Mouse (Mus musculus) ES-E14 (cell line): ENCODE measurements around the gene St6galnac3. TPM values are rescaled to one million over a fixed set of nuclear protein-coding genes. Genes with fewer than 3 reads are reported as not detected.

Experiments used
- DNase-seq: peaks from one replicate; pipeline ENCODE4 v3.0.0-alpha.2; 2013; ENCODE audit warnings: low read depth, low spot score
- H3K27ac ChIP-seq: 2 replicates; pipeline ENCODE4 v1.5.1; 2012; ENCODE audit warnings: low read depth, mild to moderate bottlenecking, low read length, moderate library complexity, mixed read lengths; ENCODE audit not compliant: poor library complexity, insufficient read depth, severe bottlenecking
- H3K36me3 ChIP-seq: 2 replicates; pipeline ENCODE4 v1.6.1; 2012; ENCODE audit warnings: mild to moderate bottlenecking, low read length, moderate library complexity, mixed read lengths; ENCODE audit not compliant: control insufficient read depth, poor library complexity, insufficient read depth, severe bottlenecking
- H3K4me1 ChIP-seq, 2 experiments: fragments of 150-350 bp in 1 of 2; sonication (generic) in 1 of 2; 2 replicates each; pipeline ENCODE4 v1.6.1; 2012; ENCODE audit warnings: low read length in 2 of 2, mild to moderate bottlenecking in 1 of 2, mixed read lengths in 1 of 2; ENCODE audit not compliant: control insufficient read depth in 2 of 2, insufficient read depth in 2 of 2, poor library complexity in 1 of 2
- H3K4me3 ChIP-seq, 2 experiments: fragments of 150-350 bp in 1 of 2; sonication (generic) in 1 of 2; 2 replicates each; pipeline ENCODE4 v1.5.1; 2012; ENCODE audit warnings: low read length in 2 of 2, low read depth in 1 of 2, mild to moderate bottlenecking in 1 of 2, mixed read lengths in 1 of 2; ENCODE audit not compliant: insufficient read depth in 1 of 2, poor library complexity in 1 of 2, severe bottlenecking in 1 of 2
- H3K9ac ChIP-seq: 2 replicates; pipeline ENCODE4 v1.6.1; 2012; ENCODE audit warnings: low read depth, mild to moderate bottlenecking, low read length, mixed read lengths; ENCODE audit not compliant: poor library complexity, insufficient read depth, severe bottlenecking
- H3K9me3 ChIP-seq: fragments of 150-350 bp; sonication (generic); 2 replicates; pipeline ENCODE4 v1.6.1; 2012; ENCODE audit warnings: low read depth, mild to moderate bottlenecking, low read length; ENCODE audit not compliant: control insufficient read depth, insufficient read depth
- CHD2 ChIP-seq: IDR thresholded peaks from 2 replicates; pipeline ENCODE4 v1.6.1; 2014; ENCODE audit warnings: mild to moderate bottlenecking, low read depth, low read length, inconsistent platforms
- HCFC1 ChIP-seq: IDR thresholded peaks from 2 replicates; pipeline ENCODE4 v1.6.1; 2012; ENCODE audit warnings: low read length, inconsistent platforms, borderline replicate concordance; ENCODE audit not compliant: insufficient read depth
- MAFK ChIP-seq: IDR thresholded peaks from 2 replicates; pipeline ENCODE4 v1.6.1; 2014; ENCODE audit warnings: mild to moderate bottlenecking, low read depth, low read length, inconsistent platforms; ENCODE audit not compliant: insufficient read depth
- ZC3H11A ChIP-seq: IDR thresholded peaks from 2 replicates; pipeline ENCODE4 v1.6.1; 2012; ENCODE audit warnings: low read depth, mild to moderate bottlenecking, inconsistent platforms, low read length, borderline replicate concordance
- ZNF384 ChIP-seq: IDR thresholded peaks from 2 replicates; pipeline ENCODE4 v1.6.1; 2012; ENCODE audit warnings: low read depth, low read length, inconsistent platforms
- in situ Hi-C, 2 experiments: fragments of 600-800 bp; cut with MboI; formaldehyde crosslinking; loops; one replicate each; pipeline ENCODE4 v1.15.1; 2025; ENCODE audit warnings: low sequenced_read_pairs in 2 of 2, inconsistent platforms in 1 of 2; ENCODE audit not compliant: unreplicated experiment in 2 of 2
- total RNA-seq: library from RNA; depleted of rRNA; stranded (reverse); fragments of 300-350 nt; gene quantifications from 2 replicates; pipeline ENCODE4 v1.2.3, GENCODE M21; 2012

The St6galnac3 gene
- total RNA-seq, 1 experiment: 3.8 TPM

DNA sequence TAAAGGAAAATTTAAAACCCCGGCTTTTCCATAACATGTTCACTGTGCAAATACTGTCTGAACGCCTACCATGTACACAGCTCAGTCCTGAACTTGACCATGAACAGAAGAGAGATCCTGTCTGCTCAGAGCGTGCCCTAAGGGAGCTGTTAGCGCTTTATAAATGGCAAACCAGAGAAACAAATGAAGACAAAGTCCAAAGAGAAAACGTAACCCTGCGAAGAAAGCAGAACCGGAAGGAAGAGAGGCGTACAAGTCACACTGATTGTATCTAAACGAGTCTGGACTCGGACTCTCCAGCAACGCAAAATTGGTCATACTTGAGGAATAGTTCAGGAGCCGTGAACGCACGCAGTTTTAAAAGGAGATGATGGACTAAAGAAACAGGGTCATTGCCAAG, 82.1 kb downstream of the St6galnac3 start:
- in situ Hi-C loops: no loop called here

DNA sequence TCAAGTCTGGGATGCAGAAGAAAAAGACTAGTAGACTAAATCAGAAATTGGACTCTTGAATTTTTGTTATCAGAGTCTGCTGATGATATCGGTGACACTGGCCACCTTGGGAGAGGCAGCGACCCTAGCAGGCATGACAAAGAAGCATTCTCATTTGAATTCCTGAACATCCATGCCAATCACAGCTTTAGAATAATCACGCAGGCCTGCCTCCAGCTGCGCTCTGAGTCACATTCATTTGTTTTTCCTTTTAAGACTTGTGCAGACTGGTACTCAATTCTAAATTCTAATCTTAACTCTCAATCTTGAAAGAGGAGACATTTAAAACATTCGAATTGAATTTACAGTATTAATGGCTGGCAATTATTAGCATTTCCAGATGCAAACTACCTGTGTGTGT, 83.2 kb downstream of the St6galnac3 start:
- peaks cover 5% of the 10 kb centered on the region in 2 experiments; a peak in 3 of 4 replicates for H3K4me1 ChIP-seq
- H3K9ac ChIP-seq: no peak overlapping the region
- in situ Hi-C loops: no loop called here
- no peak overlapping the region for H3K4me3 ChIP-seq
- H3K27ac ChIP-seq: no peak overlapping the region
- no peaks in the 10 kb centered on the region for H3K9me3 ChIP-seq
- H3K36me3 ChIP-seq: no peaks in the 10 kb centered on the region; the same call in 1 of the 2 replicates
- no peak for TF ChIP-seq HCFC1
- no peak for TF ChIP-seq ZC3H11A
- no peak for TF ChIP-seq MAFK
- no peak for TF ChIP-seq CHD2
- no peak for TF ChIP-seq ZNF384
- DNase-seq: no peak

More for the DNA sequence above, 82.1 kb downstream of the St6galnac3 start:
- H3K4me1 ChIP-seq: peaks cover 3 to 5% of the 10 kb centered on the region in 2 experiments; a peak in 3 of 4 replicates
- H3K36me3 ChIP-seq: no peaks in the 10 kb centered on the region; the same call in 1 of the 2 replicates
- TF ChIP-seq ZNF384 (0 out of 2 replicates have a peak, but pooled peaks have one; percentile 13), CHD2 (no peak)
- no peak for DNase-seq
- peak overlapping the region; percentile 30 to 43 for H3K4me3 ChIP-seq
- peak overlapping the region; percentile 42; the same call in 1 of the 2 replicates for H3K9ac ChIP-seq
- H3K27ac ChIP-seq: no peak overlapping the region
- H3K9me3 ChIP-seq: no peaks in the 10 kb centered on the region

DNA sequence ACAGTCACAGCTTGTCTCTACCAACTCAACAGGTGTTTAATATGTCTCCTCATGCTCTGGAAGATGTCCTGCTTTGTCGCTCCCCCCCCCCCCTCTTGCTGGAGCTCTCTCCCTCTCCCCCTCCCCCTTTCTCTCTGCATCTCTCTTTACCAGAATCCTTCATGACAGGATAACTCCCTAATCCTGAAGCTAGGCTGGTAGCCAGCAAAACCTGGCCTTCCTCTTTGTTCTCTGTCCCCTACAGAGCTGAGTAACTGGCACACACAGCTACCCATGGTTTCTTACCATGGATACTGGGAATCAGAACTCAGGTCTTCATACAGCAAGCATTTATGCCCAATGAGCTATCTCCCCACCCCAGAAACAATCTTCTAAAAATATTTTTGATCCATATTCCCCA, 87.6 kb downstream of the St6galnac3 start:
- in situ Hi-C loops: no loop called here
- no peaks in the 10 kb centered on the region; the same call in 1 of the 2 replicates for H3K36me3 ChIP-seq

DNA sequence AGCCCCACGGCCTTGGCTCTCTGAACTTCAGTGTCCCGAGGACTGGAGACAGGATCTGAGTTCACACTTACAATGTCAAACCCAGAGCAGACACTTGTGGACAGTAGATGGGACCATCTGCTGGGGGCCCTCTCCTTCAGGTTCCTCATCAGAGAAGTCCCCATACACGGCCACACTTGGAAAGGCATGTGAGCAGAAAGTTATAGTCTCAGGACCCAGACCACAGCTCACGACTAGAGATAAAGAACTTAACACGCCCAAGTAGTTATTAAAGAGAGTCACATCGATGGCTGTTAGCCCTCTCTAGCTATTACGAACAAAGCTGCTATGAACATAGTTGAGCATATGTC, 88.2 kb downstream of the St6galnac3 start:
- Histone ChIP-seq H3K9me3 (no peaks in the 10 kb centered on the region), H3K9ac (no peak overlapping the region), H3K36me3 (no peaks in the 10 kb centered on the region; the same call in 1 of the 2 replicates), H3K27ac (peak overlapping the region; percentile 71), H3K4me3 (no peak overlapping the region; a peak in 1 of 4 replicates), H3K4me1 (peaks cover 1 to 2% of the 10 kb centered on the region in 2 experiments; a peak in 1 of 4 replicates)
- DNase-seq: no peak
- in situ Hi-C loops: no loop called here
- no peak for TF ChIP-seq HCFC1
- TF ChIP-seq ZNF384: no peak
- TF ChIP-seq ZC3H11A: no peak
- no peak for TF ChIP-seq CHD2
- no peak for TF ChIP-seq MAFK

More for the DNA sequence above, 87.6 kb downstream of the St6galnac3 start:
- Histone ChIP-seq H3K9ac (no peak overlapping the region), H3K4me3 (no peak overlapping the region), H3K9me3 (no peaks in the 10 kb centered on the region), H3K4me1 (peaks cover 2 to 5% of the 10 kb centered on the region in 2 experiments; a peak in 3 of 4 replicates), H3K27ac (no peak overlapping the region)
- TF ChIP-seq HCFC1: no peak
- no peak for TF ChIP-seq MAFK
- no peak for TF ChIP-seq ZC3H11A
- no peak for TF ChIP-seq CHD2
- no peak for TF ChIP-seq ZNF384
- no peak for DNase-seq
